Mouse (Mus musculus): ENCODE data around the gene Sav1. TPM values are rescaled to one million over a fixed set of nuclear protein-coding genes. Genes with fewer than 3 reads are reported as not detected.

The Sav1 gene
- 43.2 TPM for polyA plus RNA-seq (2014; fragmentation: Illumina TruSeq; extraction: RNeasy Lipid Tissue Mini Kit (QIAGEN cat#74804); ENCODE audit: low read depth, low replicate concordance)

GRCm38 (mm10) chr12:69986786-69987497 is at the start of gene Sav1:
Sav1 (minus strand) TSS chr12:69987002.

Other genes with a start within 250 kb of the Sav1 start
- gene Cdkl1, start 195.7 kb downstream of the Sav1 start, polyA plus RNA-seq (2014; fragmentation: Illumina TruSeq; extraction: RNeasy Lipid Tissue Mini Kit (QIAGEN cat#74804); ENCODE audit: low read depth, low replicate concordance) = 1.5 TPM
- 3.7 TPM for gene Atl1, start 94.4 kb downstream of the Sav1 start, polyA plus RNA-seq (2014; fragmentation: Illumina TruSeq; extraction: RNeasy Lipid Tissue Mini Kit (QIAGEN cat#74804); ENCODE audit: low read depth, low replicate concordance)
- 18.1 TPM for gene Map4k5, start 93.8 kb downstream of the Sav1 start, polyA plus RNA-seq (2014; fragmentation: Illumina TruSeq; extraction: RNeasy Lipid Tissue Mini Kit (QIAGEN cat#74804); ENCODE audit: low read depth, low replicate concordance)
- 6.2 TPM for gene Nin, start 126.7 kb upstream of the Sav1 start, polyA plus RNA-seq (2014; fragmentation: Illumina TruSeq; extraction: RNeasy Lipid Tissue Mini Kit (QIAGEN cat#74804); ENCODE audit: low read depth, low replicate concordance)
- gene Abhd12b, start 167.1 kb upstream of the Sav1 start, polyA plus RNA-seq (2014; fragmentation: Illumina TruSeq; extraction: RNeasy Lipid Tissue Mini Kit (QIAGEN cat#74804); ENCODE audit: low read depth, low replicate concordance) = not detected
- 77.2 TPM for gene Pygl, start 244.5 kb upstream of the Sav1 start, polyA plus RNA-seq (2014; fragmentation: Illumina TruSeq; extraction: RNeasy Lipid Tissue Mini Kit (QIAGEN cat#74804); ENCODE audit: low read depth, low replicate concordance)

Measured in adipose tissue, adult 10 weeks (tissue).